Mouse (Mus musculus): ENCODE measurements around the gene Kctd6. TPM values are rescaled to one million over a fixed set of nuclear protein-coding genes. Genes with fewer than 3 reads are reported as not detected.

The Kctd6 gene
- total and polyA plus RNA-seq, 3 experiments, result 2.9 to 4.2 (median 3.8) TPM

- Histone ChIP-seq H3K79me2 (replicated peaks; ENCODE audit: control insufficient read depth, extremely low read depth, insufficient read depth, poor library complexity, severe bottlenecking) (no peaks in the 10 kb centered on the region), H3K36me3 (replicated peaks in 1 of 2; ENCODE audit: control insufficient read depth in 1 of 2, insufficient read depth in 1 of 2, low read length in 1 of 2) (no peaks in the 10 kb centered on the region), H3K9me3 (replicated peaks; ENCODE audit: low read length) (no peaks in the 10 kb centered on the region), H3K4me1 (ENCODE audit: control insufficient read depth in 1 of 2, insufficient read depth in 2 of 2) (no peaks in the 10 kb centered on the region), H3K27ac (ENCODE audit: insufficient read depth, low read depth) (no peak overlapping the region), H3K4me2 (ENCODE audit: insufficient read depth, low read depth, poor library complexity, severe bottlenecking) (no peak overlapping the region), H3K27me3 (replicated peaks) (no peaks in the 10 kb centered on the region), H3K4me3 (replicated peaks in 1 of 3; ENCODE audit: low read depth in 2 of 3, low read length in 2 of 3, poor library complexity in 1 of 3) (no peak overlapping the region), H3K9ac (ENCODE audit: insufficient read depth, low read depth) (no peak overlapping the region)
- TF ChIP-seq CTCF (conservative IDR thresholded peaks at IDR 0.05 in 1 of 2, IDR thresholded peaks at IDR 0.05 in 1 of 2; ENCODE audit: low read depth in 2 of 2, low read length in 2 of 2) (no peak), UBTF (IDR thresholded peaks at IDR 0.05; ENCODE audit: low read depth, low read length) (no peak), TBP (conservative IDR thresholded peaks at IDR 0.05; ENCODE audit: low read depth, low read length) (no peak), CHD2 (IDR thresholded peaks at IDR 0.05; ENCODE audit: low read length) (no peak), SMC3 (IDR thresholded peaks at IDR 0.05; ENCODE audit: low read depth, low read length) (no peak), IRF4 (IDR thresholded peaks at IDR 0.05; ENCODE audit: low read depth, low read length) (no peak), JUN (IDR thresholded peaks at IDR 0.05; ENCODE audit: insufficient read depth, low read depth, low read length) (no peak), MYC (IDR thresholded peaks at IDR 0.05; ENCODE audit: low read depth, low read length) (no peak), GABPA (IDR thresholded peaks at IDR 0.05; ENCODE audit: insufficient replicate concordance, low read depth, low read length) (no peak)
- in situ Hi-C loops (cut with MboI; ENCODE audit: low pct_ligation_motif_present, low pct_unique_long_range_greater_than_20kb, low sequenced_read_pairs) (no loop called here), dilution Hi-C loops (cut with MboI; ENCODE audit: extremely low pct_ligation_motif_present, extremely low pct_unique_long_range_greater_than_20kb, low sequenced_read_pairs) (no loop called here)
- no peak for DNase-seq (ENCODE audit: extremely low read depth)
Observed at GRCm38 (mm10) chr14:8243136-8243888, 29.4 kb downstream of the Kctd6 start.

DNA sequence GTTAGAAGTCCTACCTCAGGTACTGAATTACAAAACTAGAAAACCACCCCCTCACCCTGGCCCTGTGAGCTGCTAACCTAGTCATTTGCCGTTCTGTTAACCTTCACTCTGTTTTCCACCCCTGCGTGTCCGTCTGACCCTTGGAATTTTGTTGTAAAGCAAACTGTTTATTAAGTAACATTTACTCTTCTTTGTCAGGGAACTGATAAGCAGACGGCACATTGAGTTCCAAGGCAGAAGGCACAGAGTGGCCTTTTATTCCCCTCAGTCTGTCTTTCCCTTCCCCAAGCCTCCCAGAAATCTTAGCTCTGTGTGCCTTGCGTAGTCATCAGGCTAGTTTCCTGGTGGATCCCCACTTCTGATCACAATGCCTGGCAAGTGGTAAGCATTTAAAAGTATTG lies 30.3 kb downstream of the Kctd6 start:
- Histone ChIP-seq H3K9ac (ENCODE audit: insufficient read depth, low read depth) (no peak overlapping the region), H3K9me3 (replicated peaks; ENCODE audit: low read length) (no peaks in the 10 kb centered on the region), H3K27me3 (replicated peaks) (no peaks in the 10 kb centered on the region), H3K79me2 (replicated peaks; ENCODE audit: control insufficient read depth, extremely low read depth, insufficient read depth, poor library complexity, severe bottlenecking) (no peaks in the 10 kb centered on the region), H3K4me3 (replicated peaks in 1 of 3; ENCODE audit: low read depth in 2 of 3, low read length in 2 of 3, poor library complexity in 1 of 3) (no peak overlapping the region), H3K36me3 (replicated peaks in 1 of 2; ENCODE audit: control insufficient read depth in 1 of 2, insufficient read depth in 1 of 2, low read length in 1 of 2) (no peaks in the 10 kb centered on the region), H3K4me1 (ENCODE audit: control insufficient read depth in 1 of 2, insufficient read depth in 2 of 2) (no peaks in the 10 kb centered on the region), H3K4me2 (ENCODE audit: insufficient read depth, low read depth, poor library complexity, severe bottlenecking) (no peak overlapping the region), H3K27ac (ENCODE audit: insufficient read depth, low read depth) (no peak overlapping the region)
- in situ Hi-C loops (cut with MboI; ENCODE audit: low pct_ligation_motif_present, low pct_unique_long_range_greater_than_20kb, low sequenced_read_pairs), result no loop called here
- DNase-seq (ENCODE audit: extremely low read depth), result no peak
- no peak for TF ChIP-seq ELF1 (IDR thresholded peaks at IDR 0.05; ENCODE audit: low read depth, low read length)
- TF ChIP-seq PAX5 (IDR thresholded peaks at IDR 0.05; ENCODE audit: low read length), result no peak
- no peak for TF ChIP-seq RCOR1 (conservative IDR thresholded peaks at IDR 0.05; ENCODE audit: low read depth, low read length)
- no peak for TF ChIP-seq HCFC1 (IDR thresholded peaks at IDR 0.05; ENCODE audit: low read depth, low read length)
- TF ChIP-seq USF1 (IDR thresholded peaks at IDR 0.05; ENCODE audit: low read depth, low read length), result no peak
- no peak for TF ChIP-seq JUN (IDR thresholded peaks at IDR 0.05; ENCODE audit: insufficient read depth, low read depth, low read length)
- no peak for TF ChIP-seq CHD2 (IDR thresholded peaks at IDR 0.05; ENCODE audit: low read length)
- no peak for TF ChIP-seq KAT2A (IDR thresholded peaks at IDR 0.05; ENCODE audit: insufficient replicate concordance, low read length)
- dilution Hi-C loops (cut with MboI; ENCODE audit: extremely low pct_ligation_motif_present, extremely low pct_unique_long_range_greater_than_20kb, low sequenced_read_pairs), result no loop called here
